Mouse (Mus musculus): ENCODE measurements around the gene Ap2a2.
A peak's percentile ranks its signal among the peaks of the same experiment; 100 is the strongest.
"Not testable (repeated sequence)": the region's sequence is repeated elsewhere in the genome, so short reads cannot be mapped to it uniquely, and the experiment has no call there.

Gene Ap2a2

GRCm38 (mm10) chr7:141560471-141560870, 1.5 kb upstream of the Ap2a2 start:
- DNase-seq: no peak

- no peak for DNase-seq
Observed at GRCm38 (mm10) chr7:141562421-141562851, 463 bp downstream of the Ap2a2 start.

GRCm38 (mm10) chr7:141562852-141563427, 967 bp downstream of the Ap2a2 start:
- peak in 1 of 2 experiments; percentile 38 for DNase-seq

- no peak for DNase-seq
Observed at GRCm38 (mm10) chr7:141564561-141564960, 2.6 kb downstream of the Ap2a2 start.

- no peak for DNase-seq
Observed at GRCm38 (mm10) chr7:141566587-141566986, 4.6 kb downstream of the Ap2a2 start.

GRCm38 (mm10) chr7:141569283-141569803, 7.4 kb downstream of the Ap2a2 start:
- DNase-seq: no peak

- DNase-seq: no peak
Observed at GRCm38 (mm10) chr7:141569916-141570315, 7.9 kb downstream of the Ap2a2 start.

- DNase-seq: no peak
Observed at GRCm38 (mm10) chr7:141570625-141571295, 8.8 kb downstream of the Ap2a2 start.

GRCm38 (mm10) chr7:141574041-141574440, 12.1 kb downstream of the Ap2a2 start:
- DNase-seq: no peak

- no peak for DNase-seq
Observed at GRCm38 (mm10) chr7:141575481-141575880, 13.5 kb downstream of the Ap2a2 start.

GRCm38 (mm10) chr7:141577801-141578200, 15.8 kb downstream of the Ap2a2 start:
- no peak for DNase-seq

- no peak for DNase-seq
Observed at GRCm38 (mm10) chr7:141578511-141578910, 16.5 kb downstream of the Ap2a2 start.

GRCm38 (mm10) chr7:141578943-141579342, 17.0 kb downstream of the Ap2a2 start:
- peak in 1 of 2 experiments; percentile 13 for DNase-seq

- no peak for DNase-seq
Observed at GRCm38 (mm10) chr7:141581323-141581722, 19.4 kb downstream of the Ap2a2 start.

GRCm38 (mm10) chr7:141584048-141584841, 22.3 kb downstream of the Ap2a2 start:
- no peak for DNase-seq

GRCm38 (mm10) chr7:141585288-141585687, 23.3 kb downstream of the Ap2a2 start:
- DNase-seq: no peak

- DNase-seq: no peak
Observed at GRCm38 (mm10) chr7:141585881-141586280, 23.9 kb downstream of the Ap2a2 start.

- no peak for DNase-seq
Observed at GRCm38 (mm10) chr7:141588890-141589289, 26.9 kb downstream of the Ap2a2 start.

GRCm38 (mm10) chr7:141590249-141590648, 28.3 kb downstream of the Ap2a2 start:
- not testable (repeated sequence) for DNase-seq

- DNase-seq: no peak
Observed at GRCm38 (mm10) chr7:141590959-141591358, 29.0 kb downstream of the Ap2a2 start.

GRCm38 (mm10) chr7:141592096-141592495, 30.1 kb downstream of the Ap2a2 start:
- no peak for DNase-seq

- no peak for DNase-seq
Observed at GRCm38 (mm10) chr7:141593056-141593455, 31.1 kb downstream of the Ap2a2 start.

GRCm38 (mm10) chr7:141596971-141597370, 35.0 kb downstream of the Ap2a2 start:
- DNase-seq: no peak

- DNase-seq: no peak
Observed at GRCm38 (mm10) chr7:141597563-141597962, 35.6 kb downstream of the Ap2a2 start.
